Mouse (Mus musculus): ENCODE results near the gene Bbip1. TPM values are rescaled to one million over a fixed set of nuclear protein-coding genes. Genes with fewer than 3 reads are reported as not detected.
A peak's percentile ranks its signal among the peaks of the same experiment; 100 is the strongest.

The Bbip1 gene
- polyA plus RNA-seq, 1 experiment from 2014 or later: 69.8 TPM

DNA sequence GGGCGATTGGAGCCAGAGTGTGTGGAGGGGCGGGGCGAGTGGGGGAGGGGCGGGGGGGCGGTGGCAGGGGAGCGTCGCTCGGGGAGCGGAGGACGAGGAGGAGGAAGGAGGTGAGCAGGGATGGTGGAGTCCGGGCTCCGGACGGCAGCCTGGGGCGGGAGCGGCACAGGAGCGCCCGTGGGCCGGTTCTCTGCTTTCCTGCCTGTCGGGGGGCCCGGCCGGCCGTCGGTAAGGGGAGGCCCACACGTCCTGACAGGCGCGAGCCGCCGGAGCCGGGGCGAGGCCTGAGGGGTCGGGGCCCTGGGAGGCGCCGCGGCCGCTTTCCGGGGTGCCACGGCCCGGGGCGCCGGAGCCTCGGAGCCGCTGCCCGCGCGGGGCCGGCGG, 351 bp upstream of the Bbip1 start:
- Histone ChIP-seq H3K27ac (ENCODE audit: low read depth) (peak overlapping the region; percentile 99), H3K4me2 (peak overlapping the region; percentile 75), H3K27me3 (ENCODE audit: insufficient read depth, low read length) (no peaks in the 10 kb centered on the region), H3K4me1 (ENCODE audit: insufficient read depth) (peaks cover 10% of the 10 kb centered on the region; the same call in 1 of the 2 replicates), H3K4me3 (ENCODE audit: low read depth, low read length) (peak overlapping the region; percentile 88), H3K9ac (peak overlapping the region; percentile 95), H3K9me3 (ENCODE audit: low read depth, low read length) (no peaks in the 10 kb centered on the region), H3K36me3 (ENCODE audit: insufficient read depth) (no peaks in the 10 kb centered on the region)
- under 1% methylated on average over 34 of the region's 47 CpGs for WGBS
- ATAC-seq (ENCODE audit: insufficient read depth) (no peak; the same call in none of the 2 replicates), DNase-seq (no peak)
- TF ChIP-seq CTCF (IDR thresholded peaks at IDR 0.05; ENCODE audit: low read depth): no peak

DNA sequence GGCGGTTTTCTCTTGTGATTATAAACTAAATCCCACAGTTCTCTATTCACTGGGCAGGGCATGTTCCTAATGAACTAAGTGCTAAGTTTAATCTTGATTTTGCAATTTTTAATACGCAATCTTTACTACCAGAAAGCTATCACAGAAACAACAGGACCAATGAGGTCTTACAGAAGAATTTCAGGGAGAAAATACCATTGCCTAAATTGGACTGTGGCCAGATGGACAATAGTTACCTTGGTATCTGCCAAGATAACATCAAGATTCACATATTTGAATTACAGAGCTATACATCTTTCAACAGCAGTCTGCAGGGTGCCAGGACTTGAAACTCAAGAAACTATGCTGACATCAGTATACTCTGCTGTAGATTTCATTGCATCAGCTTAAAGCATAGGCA, 2.1 kb downstream of the Bbip1 start:
- Histone ChIP-seq H3K27me3 (ENCODE audit: insufficient read depth, low read length) (no peaks in the 10 kb centered on the region), H3K4me3 (ENCODE audit: low read depth, low read length) (no peak overlapping the region), H3K27ac (ENCODE audit: low read depth) (no peak overlapping the region), H3K9ac (no peak overlapping the region; the same call in 1 of the 2 replicates), H3K4me1 (ENCODE audit: insufficient read depth) (peaks cover 9% of the 10 kb centered on the region; the same call in 1 of the 2 replicates), H3K36me3 (ENCODE audit: insufficient read depth) (0 out of 2 replicates have a peak, but pooled peaks cover 7% of the 10 kb centered on the region), H3K4me2 (peak overlapping the region; percentile 71; the same call in 1 of the 2 replicates), H3K9me3 (ENCODE audit: low read depth, low read length) (no peaks in the 10 kb centered on the region)
- WGBS: 85% methylated on average over 2 of the region's 2 CpGs
- ATAC-seq (ENCODE audit: insufficient read depth): no peak
- TF ChIP-seq CTCF (IDR thresholded peaks at IDR 0.05; ENCODE audit: low read depth): no peak
- DNase-seq: no peak

DNA sequence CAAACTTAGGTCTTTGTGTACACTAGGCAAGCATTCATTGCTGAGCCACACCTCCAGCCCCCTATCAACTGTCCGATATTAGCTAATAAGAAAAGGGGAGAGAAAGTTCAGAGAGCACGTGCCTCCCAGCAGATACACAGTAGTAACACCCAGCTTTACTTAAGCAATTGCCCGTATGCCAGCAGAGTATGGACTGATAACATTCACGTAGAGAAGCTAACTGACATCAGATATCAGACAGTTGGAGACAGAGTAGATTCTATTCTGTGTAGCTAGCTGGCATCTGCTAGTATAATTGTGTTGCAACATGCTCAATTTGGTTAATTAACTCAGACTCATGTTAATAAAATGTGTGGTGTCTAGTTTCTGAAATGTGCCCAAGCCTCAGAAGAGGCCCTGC, 3.3 kb downstream of the Bbip1 start:
- Histone ChIP-seq H3K27me3 (ENCODE audit: insufficient read depth, low read length) (no peaks in the 10 kb centered on the region), H3K4me3 (ENCODE audit: low read depth, low read length) (no peak overlapping the region), H3K9ac (no peak overlapping the region), H3K4me2 (no peak overlapping the region), H3K27ac (ENCODE audit: low read depth) (no peak overlapping the region), H3K36me3 (ENCODE audit: insufficient read depth) (0 out of 2 replicates have a peak, but pooled peaks cover 7% of the 10 kb centered on the region), H3K4me1 (ENCODE audit: insufficient read depth) (peaks cover 7% of the 10 kb centered on the region; the same call in 1 of the 2 replicates), H3K9me3 (ENCODE audit: low read depth, low read length) (no peaks in the 10 kb centered on the region)
- ATAC-seq (ENCODE audit: insufficient read depth) (no peak), DNase-seq (no peak)
- TF ChIP-seq CTCF (IDR thresholded peaks at IDR 0.05; ENCODE audit: low read depth): no peak
- WGBS: 76% methylated on average over 4 of the region's 4 CpGs

DNA sequence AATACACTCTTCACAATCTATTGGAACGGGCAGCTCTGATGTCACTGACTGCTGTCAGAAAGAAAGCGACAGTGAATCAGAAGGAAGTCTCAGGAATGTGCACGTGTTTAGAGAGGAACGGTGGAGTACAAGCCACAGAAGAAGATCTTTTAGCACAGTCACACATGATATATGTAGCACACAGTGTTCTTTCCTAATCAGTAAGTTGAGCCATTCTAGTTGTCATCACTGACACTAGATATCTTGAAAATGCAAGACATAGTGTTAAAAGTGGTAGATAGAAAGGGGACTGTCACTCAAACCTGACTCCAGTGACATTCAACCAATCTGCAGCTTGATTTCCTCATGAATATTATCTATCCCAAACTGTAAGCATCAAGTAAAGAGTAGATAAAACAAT, 5.0 kb downstream of the Bbip1 start:
- H3K9me3 ChIP-seq (ENCODE audit: low read depth, low read length): no peaks in the 10 kb centered on the region
- no peak overlapping the region for H3K9ac ChIP-seq
- no peaks in the 10 kb centered on the region for H3K27me3 ChIP-seq (ENCODE audit: insufficient read depth, low read length)
- H3K27ac ChIP-seq (ENCODE audit: low read depth): no peak overlapping the region
- TF ChIP-seq CTCF (IDR thresholded peaks at IDR 0.05; ENCODE audit: low read depth): no peak
- peaks cover 5% of the 10 kb centered on the region; the same call in 1 of the 2 replicates for H3K4me1 ChIP-seq (ENCODE audit: insufficient read depth)
- DNase-seq (no peak), ATAC-seq (ENCODE audit: insufficient read depth) (no peak)
- peaks cover 10% of the 10 kb centered on the region; the same call in 1 of the 2 replicates for H3K36me3 ChIP-seq (ENCODE audit: insufficient read depth)
- 66% methylated on average over 4 of the region's 4 CpGs for WGBS
- H3K4me2 ChIP-seq: no peak overlapping the region
- H3K4me3 ChIP-seq (ENCODE audit: low read depth, low read length): no peak overlapping the region

DNA sequence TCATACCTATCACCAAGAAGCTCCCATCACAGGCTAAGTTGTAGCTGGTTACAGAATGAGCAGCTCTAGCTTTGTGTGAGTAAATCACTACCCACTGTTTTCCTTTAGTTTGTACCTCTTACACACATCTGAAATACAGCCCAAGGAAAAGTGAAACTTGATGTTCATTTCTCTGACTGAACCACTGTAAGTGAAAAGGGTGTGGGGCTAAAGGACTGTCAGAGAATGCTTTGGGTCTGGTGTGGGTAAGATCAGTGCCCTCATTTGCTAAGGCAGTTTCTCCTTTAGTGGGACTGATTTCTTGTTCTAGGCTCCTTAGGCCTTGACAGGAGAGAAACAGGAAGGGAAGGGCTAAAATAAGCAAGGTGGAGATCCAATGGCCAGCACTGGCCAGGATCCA, 10.4 kb downstream of the Bbip1 start:
- DNase-seq (no peak), ATAC-seq (ENCODE audit: insufficient read depth) (no peak)
- Histone ChIP-seq H3K4me3 (ENCODE audit: low read depth, low read length) (no peak overlapping the region), H3K4me1 (ENCODE audit: insufficient read depth) (no peaks in the 10 kb centered on the region), H3K36me3 (ENCODE audit: insufficient read depth) (peaks cover 45% of the 10 kb centered on the region), H3K4me2 (no peak overlapping the region), H3K9me3 (ENCODE audit: low read depth, low read length) (no peaks in the 10 kb centered on the region), H3K9ac (no peak overlapping the region), H3K27me3 (ENCODE audit: insufficient read depth, low read length) (no peaks in the 10 kb centered on the region), H3K27ac (ENCODE audit: low read depth) (no peak overlapping the region)
- no peak for TF ChIP-seq CTCF (IDR thresholded peaks at IDR 0.05; ENCODE audit: low read depth)

DNA sequence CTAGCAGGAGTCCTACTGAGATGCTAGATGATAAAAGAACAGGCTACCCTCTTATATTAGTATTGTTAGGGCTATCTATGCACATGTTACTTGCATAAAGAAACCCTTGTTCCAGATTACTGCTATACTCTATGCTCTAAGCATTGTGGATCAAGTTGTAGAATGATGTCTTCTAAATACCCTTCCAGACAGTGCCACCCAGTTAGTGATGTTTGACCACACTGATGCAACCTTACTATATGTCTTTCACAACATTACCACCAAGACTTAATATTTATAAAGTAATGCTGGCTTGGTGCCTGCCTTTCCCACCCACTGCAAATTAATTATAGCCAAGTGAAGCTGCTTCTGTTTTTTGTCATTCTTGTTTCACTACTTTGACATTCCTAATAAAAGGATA, 11.4 kb downstream of the Bbip1 start:
- Histone ChIP-seq H3K27me3 (ENCODE audit: insufficient read depth, low read length) (no peaks in the 10 kb centered on the region), H3K27ac (ENCODE audit: low read depth) (no peak overlapping the region), H3K9me3 (ENCODE audit: low read depth, low read length) (no peaks in the 10 kb centered on the region), H3K9ac (no peak overlapping the region), H3K4me3 (ENCODE audit: low read depth, low read length) (no peak overlapping the region), H3K4me2 (no peak overlapping the region), H3K4me1 (ENCODE audit: insufficient read depth) (no peaks in the 10 kb centered on the region), H3K36me3 (ENCODE audit: insufficient read depth) (peaks cover 49% of the 10 kb centered on the region)
- ATAC-seq (ENCODE audit: insufficient read depth): no peak
- DNase-seq: no peak
- no peak for TF ChIP-seq CTCF (IDR thresholded peaks at IDR 0.05; ENCODE audit: low read depth)

DNA sequence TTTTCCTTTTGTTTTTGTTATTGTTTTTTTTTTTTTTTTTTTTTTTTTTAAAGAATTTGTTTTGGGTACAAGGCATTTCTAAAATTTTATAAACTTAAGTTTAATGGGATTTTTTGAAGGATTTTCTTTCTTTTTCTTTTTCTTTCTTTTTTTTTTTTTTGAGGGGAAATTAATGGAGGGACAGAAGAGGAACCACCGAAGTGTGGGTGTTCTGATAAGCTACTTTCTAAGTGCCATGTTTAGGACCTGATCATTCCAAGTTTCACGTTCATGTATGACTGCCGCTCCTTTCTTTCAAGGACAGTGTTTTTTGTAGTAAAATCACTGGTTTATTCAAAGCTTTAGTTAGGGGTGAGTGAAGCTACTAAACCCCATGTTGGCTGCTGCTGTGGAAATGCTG, 15.2 kb downstream of the Bbip1 start:
- Histone ChIP-seq H3K9ac (no peak overlapping the region), H3K36me3 (ENCODE audit: insufficient read depth) (peaks cover 60% of the 10 kb centered on the region), H3K4me1 (ENCODE audit: insufficient read depth) (no peaks in the 10 kb centered on the region), H3K4me2 (no peak overlapping the region), H3K4me3 (ENCODE audit: low read depth, low read length) (no peak overlapping the region), H3K27ac (ENCODE audit: low read depth) (no peak overlapping the region), H3K9me3 (ENCODE audit: low read depth, low read length) (no peaks in the 10 kb centered on the region), H3K27me3 (ENCODE audit: insufficient read depth, low read length) (no peaks in the 10 kb centered on the region)
- 87% methylated on average over 3 of the region's 3 CpGs for WGBS
- DNase-seq (no peak), ATAC-seq (ENCODE audit: insufficient read depth) (no peak)
- TF ChIP-seq CTCF (IDR thresholded peaks at IDR 0.05; ENCODE audit: low read depth): no peak

DNA sequence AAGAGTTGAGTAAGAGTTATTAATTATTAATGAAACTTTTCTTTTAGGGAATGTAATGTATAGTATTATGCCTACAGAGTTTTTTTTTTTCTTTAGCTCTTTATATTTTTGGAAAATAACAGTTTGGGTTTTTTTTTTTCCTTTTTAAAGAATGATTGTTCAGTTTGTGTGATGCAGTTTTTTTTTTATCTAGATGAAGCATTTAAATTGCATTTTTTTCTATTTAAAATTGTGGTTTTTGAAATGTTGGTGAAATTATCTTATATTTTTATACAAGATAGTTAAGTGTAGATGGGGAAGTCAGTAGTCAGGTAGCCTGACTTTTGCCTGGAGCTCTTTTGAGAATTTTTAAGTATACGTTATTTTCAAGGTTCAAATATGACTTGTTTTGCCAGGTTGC, 17.7 kb downstream of the Bbip1 start:
- no peak overlapping the region for H3K27ac ChIP-seq (ENCODE audit: low read depth)
- ATAC-seq (ENCODE audit: insufficient read depth) (no peak), DNase-seq (no peak)
- no peaks in the 10 kb centered on the region for H3K9me3 ChIP-seq (ENCODE audit: low read depth, low read length)
- no peak overlapping the region for H3K4me3 ChIP-seq (ENCODE audit: low read depth, low read length)
- H3K27me3 ChIP-seq (ENCODE audit: insufficient read depth, low read length): no peaks in the 10 kb centered on the region
- H3K36me3 ChIP-seq (ENCODE audit: insufficient read depth): peaks cover 64% of the 10 kb centered on the region
- WGBS: 96% methylated on average over 1 of the region's 1 CpGs
- H3K4me1 ChIP-seq (ENCODE audit: insufficient read depth): no peaks in the 10 kb centered on the region
- H3K9ac ChIP-seq: no peak overlapping the region
- no peak overlapping the region for H3K4me2 ChIP-seq
- no peak for TF ChIP-seq CTCF (IDR thresholded peaks at IDR 0.05; ENCODE audit: low read depth)
